Comparison of ENCODE assay signal across 11 mouse cellular contexts in genomic region chr14:105323448-105323847, GRCm38 (mm10).
"Had no signal": no experiment of that assay in that cellular context is flagged by ENCODE, and none has a peak within 500 bp of the region (broad histone marks: within the 10 kb centered on the region; RNA-seq: fewer than 3 reads in every experiment).

No protein-coding gene starts in this region.

- H3K4me1 ChIP-seq: stomach, embryonic 15.5 days had no signal

- H3K27ac ChIP-seq: hindbrain, postnatal 0 days; limb, embryonic 13.5 days; liver, embryonic 14.5 days; midbrain, embryonic 12.5 days; stomach, embryonic 15.5 days had no signal

- H3K9ac ChIP-seq: limb, embryonic 13.5 days; liver, embryonic 14.5 days; midbrain, embryonic 12.5 days; stomach, embryonic 15.5 days had no signal

- H3K27me3 ChIP-seq: limb, embryonic 13.5 days; midbrain, embryonic 12.5 days; stomach, embryonic 15.5 days had no signal

- H3K4me3 ChIP-seq: limb, embryonic 13.5 days; midbrain, embryonic 12.5 days; stomach, embryonic 15.5 days had no signal

- H3K9me3 ChIP-seq: limb, embryonic 13.5 days; midbrain, embryonic 12.5 days; stomach, embryonic 15.5 days had no signal

- ATAC-seq: hindbrain, postnatal 0 days; midbrain, embryonic 16.5 days had no signal

- H3K4me2 ChIP-seq: limb, embryonic 13.5 days; midbrain, embryonic 12.5 days; stomach, embryonic 15.5 days had no signal

- H3K36me3 ChIP-seq: limb, embryonic 13.5 days; midbrain, embryonic 12.5 days; stomach, embryonic 15.5 days had no signal

- DNase-seq: left cerebral cortex, postnatal 4 days; right cerebral cortex, postnatal 4 days; spleen, adult 18-20 months; thymus, adult 2 months; thymus, postnatal 4 days had no signal
